Mouse (Mus musculus) spleen, adult 12 weeks (tissue): ENCODE measurements around the gene Adam12.
"Not testable (repeated sequence)": the region's sequence is repeated elsewhere in the genome, so short reads cannot be mapped to it uniquely, and the experiment has no call there.

Experiments used
- DNase-seq: peaks from one replicate; pipeline ENCODE4 v3.0.0; 2022; ENCODE audit warnings: low spot score

Adam12 gene

GRCm38 (mm10) chr7:133933378-133933777, 298.6 kb downstream of the Adam12 start:
- no peak for DNase-seq

- DNase-seq: no peak
Measured at GRCm38 (mm10) chr7:133931481-133931880, 300.5 kb downstream of the Adam12 start.

GRCm38 (mm10) chr7:133928981-133929380, 303.0 kb downstream of the Adam12 start:
- DNase-seq: no peak

- no peak for DNase-seq
Measured at GRCm38 (mm10) chr7:133925771-133926170, 306.2 kb downstream of the Adam12 start.

- DNase-seq: no peak
Measured at GRCm38 (mm10) chr7:133923994-133924393, 308.0 kb downstream of the Adam12 start.

GRCm38 (mm10) chr7:133921291-133921690, 310.7 kb downstream of the Adam12 start:
- no peak for DNase-seq

GRCm38 (mm10) chr7:133920724-133921123, 311.2 kb downstream of the Adam12 start:
- no peak for DNase-seq

- DNase-seq: no peak
Measured at GRCm38 (mm10) chr7:133919918-133920317, 312.0 kb downstream of the Adam12 start.

GRCm38 (mm10) chr7:133919306-133919705, 312.6 kb downstream of the Adam12 start:
- DNase-seq: no peak

GRCm38 (mm10) chr7:133916230-133916629, 315.7 kb downstream of the Adam12 start:
- no peak for DNase-seq

GRCm38 (mm10) chr7:133911881-133912280, 320.1 kb downstream of the Adam12 start:
- no peak for DNase-seq

GRCm38 (mm10) chr7:133909833-133910375, 322.0 kb downstream of the Adam12 start:
- no peak for DNase-seq

- DNase-seq: no peak
Measured at GRCm38 (mm10) chr7:133908966-133909365, 323.0 kb downstream of the Adam12 start.

GRCm38 (mm10) chr7:133899391-133899790, 332.6 kb downstream of the Adam12 start:
- no peak for DNase-seq

GRCm38 (mm10) chr7:133891796-133892195, 340.1 kb downstream of the Adam12 start:
- DNase-seq: no peak

GRCm38 (mm10) chr7:133891298-133891697, 340.6 kb downstream of the Adam12 start:
- no peak for DNase-seq

- no peak for DNase-seq
Measured at GRCm38 (mm10) chr7:133889986-133890385, 342.0 kb downstream of the Adam12 start.

- DNase-seq: no peak
Measured at GRCm38 (mm10) chr7:133888926-133889920, 342.7 kb downstream of the Adam12 start.

GRCm38 (mm10) chr7:133884759-133885431, 347.1 kb downstream of the Adam12 start:
- not testable (repeated sequence) for DNase-seq

- DNase-seq: no peak
Measured at GRCm38 (mm10) chr7:133879761-133880160, 352.2 kb downstream of the Adam12 start.

- no peak for DNase-seq
Measured at GRCm38 (mm10) chr7:133876646-133877342, 355.2 kb downstream of the Adam12 start.

GRCm38 (mm10) chr7:133876139-133876538, 355.8 kb downstream of the Adam12 start:
- no peak for DNase-seq
